Mouse (Mus musculus) megakaryocyte, embryonic 14.5 days (primary cell): ENCODE results near the gene 4933427D14Rik.

Experiments used
- FLI1 ChIP-seq: IDR thresholded peaks from 2 replicates; pipeline ENCODE4 v1.6.1; 2012; ENCODE audit warnings: low read length, inconsistent platforms, mixed read lengths
- GATA1 ChIP-seq: IDR thresholded peaks from 3 replicates; pipeline ENCODE4 v1.6.1; 2012; ENCODE audit warnings: mixed read lengths, low read length, inconsistent platforms, borderline replicate concordance

DNA sequence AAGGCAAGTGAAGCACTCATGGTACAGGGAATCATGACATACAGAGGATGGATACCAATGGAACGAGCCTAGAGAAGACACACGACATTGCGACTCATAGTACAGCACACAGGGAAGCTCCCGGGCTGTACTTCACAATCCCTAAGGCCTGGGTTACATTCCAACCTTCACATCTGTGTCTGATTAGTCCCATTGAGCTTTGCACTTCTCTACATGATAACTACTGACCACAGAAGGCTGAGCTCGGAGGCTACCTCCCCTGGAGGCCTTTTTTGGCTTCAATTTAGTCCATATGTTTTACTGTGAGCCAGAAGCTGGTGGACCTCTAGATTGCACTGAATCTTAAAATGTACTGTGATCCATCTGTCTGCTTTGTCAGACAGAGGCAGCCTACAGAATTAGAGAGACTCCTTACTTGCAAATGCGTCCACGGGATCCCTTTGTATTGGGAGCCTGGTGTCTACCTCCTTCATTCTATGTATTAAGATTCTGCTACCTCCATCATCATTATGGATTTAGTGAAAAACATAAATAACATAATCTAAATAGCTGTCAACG, 38.0 kb upstream of the 4933427D14Rik start:
- TF ChIP-seq GATA1 (no peak), FLI1 (no peak)
